Mouse (Mus musculus) heart, adult 2 months (tissue): ENCODE results near the gene Rxfp2. TPM values are rescaled to one million over a fixed set of nuclear protein-coding genes. Genes with fewer than 3 reads are reported as not detected.

ENCODE experiments used
- DNase-seq, 2 experiments: peaks; one replicate each; pipeline ENCODE4 v3.0.0; 2021
- H3K27ac ChIP-seq: fragments of 200-600 bp; 2 replicates; pipeline ENCODE4 v1.8.1; 2022
- H3K27me3 ChIP-seq: fragments of 200-500 bp; 2 replicates; pipeline ENCODE4 v1.6.1; 2012; ENCODE audit warnings: mild to moderate bottlenecking, low read length, inconsistent platforms, mixed read lengths; ENCODE audit not compliant: control insufficient read depth, insufficient read depth
- H3K36me3 ChIP-seq: fragments of 200-500 bp; 2 replicates; pipeline ENCODE4 v1.6.1; 2012; ENCODE audit warnings: low read length, inconsistent platforms; ENCODE audit not compliant: control insufficient read depth, insufficient read depth
- H3K4me1 ChIP-seq: fragments of 200-500 bp; 2 replicates; pipeline ENCODE4 v1.6.1; 2011; ENCODE audit warnings: low read length; ENCODE audit not compliant: control insufficient read depth, insufficient read depth
- H3K4me3 ChIP-seq: fragments of 200-600 bp; 2 replicates; pipeline ENCODE4 v1.8.1; 2022
- H3K79me2 ChIP-seq: fragments of 200-500 bp; replicated peaks from 2 replicates; pipeline ENCODE4 v1.6.1; 2012; ENCODE audit warnings: mild to moderate bottlenecking, inconsistent platforms, low read length, moderate library complexity, mixed read lengths; ENCODE audit not compliant: control insufficient read depth, insufficient read depth
- H3K9ac ChIP-seq: fragments of 200-500 bp; 2 replicates; pipeline ENCODE4 v1.6.1; 2012; ENCODE audit warnings: low read depth, mild to moderate bottlenecking, control low read depth, inconsistent platforms, low read length, mixed read lengths
- CTCF ChIP-seq: fragments of 200-600 bp; IDR thresholded peaks from 2 replicates; pipeline ENCODE4 v1.8.1; 2022; ENCODE audit warnings: antibody characterized with exemption, mild to moderate bottlenecking, moderate library complexity
- EP300 ChIP-seq: fragments of 200-500 bp; IDR thresholded peaks from 2 replicates; pipeline ENCODE4 v1.6.1; 2011; ENCODE audit warnings: low read depth, low read length, control low read depth; ENCODE audit not compliant: insufficient read depth
- POLR2A ChIP-seq: fragments of 200-500 bp; IDR thresholded peaks from 2 replicates; pipeline ENCODE4 v1.6.1; 2011; ENCODE audit warnings: mild to moderate bottlenecking, low read depth, low read length, control low read depth; ENCODE audit not compliant: insufficient read depth
- whole genome bisulfite sequencing: fragments of 180-500 bp; shearing (Covaris S2); methylation state at CpG from one replicate; pipeline ENCODE4 v1.1.7; 2018; 5-methylcytosine and 5-hydroxymethylcytosine counted together
- intact Hi-C: fragments of 180-260 bp; cut with DNase I; formaldehyde crosslinking; loops from one replicate; pipeline ENCODE4 v1.15.1; 2025
- polyA plus RNA-seq: library from polyadenylated mRNA; depleted of rRNA; stranded (reverse); fragments of >200 nt; gene quantifications from 2 replicates; pipeline ENCODE4 v1.2.3, GENCODE M21; 2012
- total RNA-seq, 2 experiments: library from RNA; stranded (reverse); gene quantifications; 2 replicates each; pipeline ENCODE4 v1.2.3; 2021

Gene Rxfp2
- total and polyA plus RNA-seq, 3 experiments = 0.10 TPM; not detected in 2

DNA sequence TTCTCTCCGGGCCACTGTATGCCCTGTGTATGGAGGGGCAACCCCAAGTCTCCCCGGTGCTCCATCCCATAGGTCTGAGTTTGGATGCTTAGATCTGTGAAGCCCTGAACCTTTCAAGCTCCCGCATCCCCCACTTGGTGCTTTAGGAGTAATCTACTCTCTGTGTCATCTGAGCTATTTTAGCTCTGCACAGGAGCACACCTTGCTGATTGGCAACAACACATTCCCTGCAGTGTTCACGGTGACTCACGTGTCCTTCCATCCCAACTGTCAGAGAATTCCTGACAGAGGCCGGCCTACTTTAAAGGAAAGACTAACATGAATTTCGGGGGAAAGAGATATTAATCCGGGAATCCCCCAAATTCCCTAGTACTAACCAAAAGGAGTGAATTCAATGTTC lies 102.2 kb downstream of the Rxfp2 start:
- H3K9ac ChIP-seq = no peak overlapping the region
- H3K4me1 ChIP-seq = peaks cover 5% of the 10 kb centered on the region
- TF ChIP-seq CTCF = no peak
- no peak for TF ChIP-seq EP300
- TF ChIP-seq POLR2A = no peak
- WGBS = 79% methylated on average over 8 of the region's 8 CpGs
- DNase-seq = no peak
- H3K27me3 ChIP-seq = no peaks in the 10 kb centered on the region
- no peak overlapping the region for H3K27ac ChIP-seq
- H3K36me3 ChIP-seq = no peaks in the 10 kb centered on the region; the same call in 1 of the 2 replicates
- intact Hi-C loops = no loop called here
- H3K4me3 ChIP-seq = no peak overlapping the region
- no peaks in the 10 kb centered on the region for H3K79me2 ChIP-seq

DNA sequence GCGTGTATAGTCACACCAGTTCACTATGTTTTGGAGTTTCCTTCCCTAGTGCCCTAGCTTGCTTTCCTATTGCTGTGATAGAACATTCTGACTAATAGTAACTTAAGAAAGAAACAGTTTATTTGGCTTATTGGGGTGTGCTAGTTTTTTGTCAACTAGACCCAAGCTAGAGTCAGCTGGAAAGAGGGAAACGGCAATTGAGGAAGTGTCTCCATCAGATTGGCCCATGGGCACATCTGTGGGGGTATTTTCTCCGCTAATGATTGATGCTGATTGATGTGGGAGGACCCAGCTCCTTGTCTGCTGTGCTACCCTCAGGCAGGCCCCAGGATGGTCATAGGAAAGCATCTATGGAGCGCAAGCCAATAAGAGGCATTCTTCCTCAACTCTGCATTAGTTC lies 103.6 kb downstream of the Rxfp2 start:
- no peak for DNase-seq
- intact Hi-C loops = no loop called here
- 91% methylated on average over 4 of the region's 4 CpGs for WGBS
- Histone ChIP-seq H3K79me2 (no peaks in the 10 kb centered on the region), H3K36me3 (no peaks in the 10 kb centered on the region; the same call in 1 of the 2 replicates), H3K27me3 (no peaks in the 10 kb centered on the region), H3K4me1 (peaks cover 2% of the 10 kb centered on the region), H3K4me3 (no peak overlapping the region), H3K9ac (no peak overlapping the region), H3K27ac (no peak overlapping the region)
- TF ChIP-seq EP300 = no peak
- TF ChIP-seq POLR2A = no peak
- no peak for TF ChIP-seq CTCF

- no peak for DNase-seq
- WGBS = 89% methylated on average over 2 of the region's 2 CpGs
- no peak overlapping the region for H3K9ac ChIP-seq
- H3K27ac ChIP-seq = no peak overlapping the region
- H3K27me3 ChIP-seq = no peaks in the 10 kb centered on the region
- TF ChIP-seq EP300 (no peak), POLR2A (no peak), CTCF (no peak)
- intact Hi-C loops = no loop called here
- H3K36me3 ChIP-seq = no peaks in the 10 kb centered on the region; the same call in 1 of the 2 replicates
- H3K4me1 ChIP-seq = peaks cover 2% of the 10 kb centered on the region
- H3K4me3 ChIP-seq = no peak overlapping the region
- H3K79me2 ChIP-seq = no peaks in the 10 kb centered on the region
Observed at GRCm38 (mm10) chr5:150122571-150122970, 104.1 kb downstream of the Rxfp2 start.

DNA sequence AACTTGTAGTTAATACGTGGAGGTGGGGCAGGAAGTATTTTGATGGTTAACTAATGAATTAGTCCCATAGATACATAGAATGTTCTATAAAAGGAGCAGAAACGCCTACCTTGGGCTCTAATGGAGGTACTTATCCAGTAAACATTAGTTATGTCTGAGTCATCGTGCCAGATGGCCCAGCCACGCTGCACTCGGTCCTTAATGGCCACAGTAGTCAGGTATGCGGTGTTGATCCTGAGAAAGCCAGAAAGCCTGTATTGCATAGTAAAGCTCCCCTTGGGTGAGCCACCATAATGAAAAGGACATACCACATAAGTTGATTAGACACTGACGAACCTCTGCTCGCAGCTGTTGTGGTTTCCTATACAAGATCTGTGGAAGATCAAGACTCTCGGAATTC lies 107.4 kb downstream of the Rxfp2 start:
- H3K9ac ChIP-seq = no peak overlapping the region
- H3K27me3 ChIP-seq = no peaks in the 10 kb centered on the region
- H3K27ac ChIP-seq = no peak overlapping the region
- WGBS = 88% methylated on average over 9 of the region's 9 CpGs
- no peak for DNase-seq
- TF ChIP-seq POLR2A (no peak), EP300 (no peak), CTCF (no peak)
- no peak overlapping the region for H3K4me3 ChIP-seq
- H3K4me1 ChIP-seq = no peaks in the 10 kb centered on the region
- H3K36me3 ChIP-seq = no peaks in the 10 kb centered on the region
- no peaks in the 10 kb centered on the region for H3K79me2 ChIP-seq
- intact Hi-C loops = no loop called here

DNA sequence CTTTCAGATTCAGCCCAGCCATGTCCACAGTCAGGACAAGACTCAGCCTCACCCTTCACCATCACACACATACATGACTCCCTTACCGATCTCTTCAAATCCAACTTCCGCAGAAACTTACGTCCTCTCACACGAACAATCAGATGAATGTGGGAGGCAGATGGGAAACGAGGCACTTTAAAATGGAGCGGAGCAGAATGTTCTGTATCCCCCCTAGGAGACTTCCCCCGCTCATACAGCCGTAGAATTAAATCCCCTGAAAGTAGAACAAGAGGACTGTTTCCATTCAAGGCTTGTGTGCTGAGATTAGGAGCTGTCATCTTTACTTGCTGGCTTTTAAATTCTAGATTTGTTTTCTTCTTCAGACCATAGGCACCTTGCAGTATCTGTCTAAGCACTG lies 110.0 kb downstream of the Rxfp2 start:
- no peak for DNase-seq
- WGBS = 81% methylated on average over 8 of the region's 8 CpGs
- intact Hi-C loops = no loop called here
- no peak overlapping the region for H3K27ac ChIP-seq
- H3K36me3 ChIP-seq = no peaks in the 10 kb centered on the region
- no peaks in the 10 kb centered on the region for H3K4me1 ChIP-seq
- TF ChIP-seq POLR2A (no peak), CTCF (no peak)
- no peaks in the 10 kb centered on the region; the same call in 1 of the 2 replicates for H3K79me2 ChIP-seq
- H3K9ac ChIP-seq = no peak overlapping the region
- H3K4me3 ChIP-seq = no peak overlapping the region
- H3K27me3 ChIP-seq = no peaks in the 10 kb centered on the region

DNA sequence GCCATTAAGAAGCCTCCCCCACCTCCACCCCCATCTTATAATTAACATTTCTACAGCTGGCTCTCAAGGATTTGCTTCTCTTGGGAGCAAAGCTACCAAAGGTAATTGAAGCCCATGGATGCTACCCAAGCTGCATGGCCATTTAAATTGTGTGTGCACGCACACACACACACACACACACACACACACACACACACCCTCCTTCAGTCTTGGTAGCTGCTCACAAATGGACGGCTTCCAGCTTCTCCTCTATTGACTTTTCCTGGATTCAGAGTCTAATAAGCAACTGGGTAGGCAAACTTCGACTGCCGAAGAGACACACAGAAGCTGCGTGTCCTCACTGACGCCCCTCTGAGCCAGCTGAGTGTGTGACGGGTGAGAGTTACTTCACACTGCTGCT lies 111.7 kb downstream of the Rxfp2 start:
- H3K27me3 ChIP-seq = no peaks in the 10 kb centered on the region
- intact Hi-C loops = no loop called here
- TF ChIP-seq EP300 (no peak), CTCF (no peak), POLR2A (no peak)
- no peak for DNase-seq
- no peaks in the 10 kb centered on the region for H3K4me1 ChIP-seq
- H3K27ac ChIP-seq = no peak overlapping the region
- 85% methylated on average over 7 of the region's 7 CpGs for WGBS
- H3K4me3 ChIP-seq = no peak overlapping the region
- H3K9ac ChIP-seq = no peak overlapping the region
- H3K36me3 ChIP-seq = no peaks in the 10 kb centered on the region
- H3K79me2 ChIP-seq = no peaks in the 10 kb centered on the region; the same call in 1 of the 2 replicates
